Mouse (Mus musculus) spleen, adult 2 months (tissue): ENCODE results near the gene Etfrf1.

ENCODE experiments used
- CTCF ChIP-seq: fragments of 200-500 bp; IDR thresholded peaks from 2 replicates; pipeline ENCODE4 v1.5.1; 2011; ENCODE audit warnings: mild to moderate bottlenecking, inconsistent platforms; ENCODE audit not compliant: insufficient read depth, insufficient read length, insufficient replicate concordance; ENCODE audit errors: extremely low read depth
- POLR2A ChIP-seq: fragments of 200-500 bp; IDR thresholded peaks from 2 replicates; pipeline ENCODE4 v1.6.1; 2011; ENCODE audit warnings: low read depth, low read length, inconsistent platforms

DNA sequence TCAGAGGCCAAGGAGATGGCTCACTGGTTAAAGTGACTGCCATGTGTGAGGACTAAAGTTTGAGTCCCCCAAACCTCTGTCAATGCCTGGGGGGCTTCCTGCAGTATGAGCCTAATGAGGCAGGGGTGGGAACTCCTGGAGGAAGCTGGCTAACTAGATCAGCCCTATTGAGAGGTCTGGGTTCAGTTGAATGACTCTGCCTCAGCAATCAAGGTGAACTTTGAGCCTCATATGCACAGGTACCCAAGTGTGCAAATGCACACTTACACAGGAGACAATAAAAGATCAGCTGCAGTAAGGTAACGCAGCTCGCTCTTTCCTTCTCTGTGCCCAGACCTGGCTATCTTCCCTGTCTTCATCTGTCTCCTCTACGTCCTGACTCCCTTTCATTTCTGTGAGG lies 17.9 kb upstream of the Etfrf1 start:
- TF ChIP-seq POLR2A (no peak), CTCF (no peak)
